Mouse (Mus musculus) cerebellum, adult 2 months (tissue): ENCODE data around the gene Wnt7b.

Experiments
- CTCF ChIP-seq: fragments of 200-500 bp; IDR thresholded peaks from 2 replicates; pipeline ENCODE4 v1.5.1; 2011; ENCODE audit warnings: low read depth, mild to moderate bottlenecking, control low read depth, low read length, moderate library complexity, borderline replicate concordance; ENCODE audit not compliant: insufficient read depth
- POLR2A ChIP-seq: fragments of 200-500 bp; IDR thresholded peaks from 2 replicates; pipeline ENCODE4 v1.6.1; 2011; ENCODE audit warnings: low read length, control low read depth, borderline replicate concordance; ENCODE audit not compliant: insufficient read depth

- TF ChIP-seq CTCF (no peak), POLR2A (no peak)
These were observed 8.6 kb upstream of the Wnt7b start for GRCm38 (mm10) chr15:85590831-85591230.
